Mouse (Mus musculus) neural tube, embryonic 15.5 days (tissue): ENCODE measurements around the gene Tmbim1. TPM values are rescaled to one million over a fixed set of nuclear protein-coding genes. Genes with fewer than 3 reads are reported as not detected.
"Not testable (repeated sequence)": the region's sequence is repeated elsewhere in the genome, so short reads cannot be mapped to it uniquely, and the experiment has no call there.

Experiments
- ATAC-seq: fragments of 200-750 bp; cut with Nextera tagmentation; 2 replicates; pipeline ENCODE4 v1.8.0; 2017; ENCODE audit warnings: mild to moderate bottlenecking, moderate TSS enrichment, moderate library complexity; ENCODE audit not compliant: low FRiP score
- H3K27ac ChIP-seq: fragments of 300-500 bp; sonication (generic); replicated peaks from 2 replicates; pipeline ENCODE4 v1.5.1; 2015; ENCODE audit warnings: mild to moderate bottlenecking, inconsistent platforms
- H3K27me3 ChIP-seq: fragments of 300-500 bp; sonication (generic); replicated peaks from 2 replicates; pipeline ENCODE4 v1.6.1; 2015; ENCODE audit warnings: inconsistent platforms
- H3K36me3 ChIP-seq: fragments of 300-500 bp; sonication (generic); 2 replicates; pipeline ENCODE4 v1.6.1; 2015; ENCODE audit warnings: inconsistent platforms
- H3K4me1 ChIP-seq: fragments of 300-500 bp; sonication (generic); 2 replicates; pipeline ENCODE4 v1.6.1; 2015; ENCODE audit warnings: inconsistent platforms
- H3K4me2 ChIP-seq: fragments of 300-500 bp; sonication (generic); 2 replicates; pipeline ENCODE4 v1.6.1; 2015; ENCODE audit warnings: inconsistent platforms, mild to moderate bottlenecking, moderate library complexity
- H3K4me3 ChIP-seq: fragments of 300-500 bp; sonication (generic); replicated peaks from 2 replicates; pipeline ENCODE4 v1.5.1; 2015; ENCODE audit warnings: mild to moderate bottlenecking, inconsistent platforms
- H3K9ac ChIP-seq: fragments of 300-500 bp; sonication (generic); replicated peaks from 2 replicates; pipeline ENCODE4 v1.6.1; 2015; ENCODE audit warnings: mild to moderate bottlenecking, inconsistent platforms
- H3K9me3 ChIP-seq: fragments of 300-500 bp; sonication (generic); replicated peaks from 2 replicates; pipeline ENCODE4 v1.6.1; 2016; ENCODE audit warnings: inconsistent platforms
- WGBS: fragments of 180-500 bp; shearing (Covaris S2); methylation state at CpG from one replicate; pipeline ENCODE4 v1.1.7; 2015; ENCODE audit warnings: mixed read lengths; 5-methylcytosine and 5-hydroxymethylcytosine counted together
- polyA plus RNA-seq: library from polyadenylated mRNA; unstranded; fragments of >200 nt; fragmentation: Nextera tagmentation; extraction: Ambion mirVana; gene quantifications from 2 replicates; pipeline ENCODE4 v1.2.1, GENCODE M21; 2015

Tmbim1 gene
- polyA plus RNA-seq, 1 experiment from 2014 or later: 10.1 TPM

DNA sequence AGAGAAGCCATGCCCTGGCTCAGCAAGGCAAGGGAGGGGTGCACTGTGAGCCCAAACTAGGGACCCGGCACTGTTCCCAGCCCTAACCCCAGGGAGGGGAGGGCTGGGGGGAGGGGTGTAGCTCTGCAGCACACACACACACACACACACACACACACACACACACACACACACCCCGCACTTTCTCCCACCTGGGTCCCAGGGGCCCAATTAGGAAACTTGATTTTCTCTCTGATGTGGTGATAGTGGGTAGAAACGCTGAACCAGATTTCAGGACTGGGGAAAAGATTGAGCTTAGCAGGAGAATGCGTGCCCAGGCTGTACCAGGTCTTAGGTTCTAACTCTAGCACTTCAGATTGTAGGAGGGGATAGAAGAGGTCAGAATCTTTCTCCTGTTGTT is 33.2 kb upstream of the Tmbim1 start:
- Histone ChIP-seq H3K27me3 (no peaks in the 10 kb centered on the region), H3K9ac (no peak overlapping the region), H3K4me1 (peaks cover 16% of the 10 kb centered on the region), H3K4me3 (no peak overlapping the region), H3K27ac (no peak overlapping the region), H3K9me3 (no peaks in the 10 kb centered on the region), H3K4me2 (no peak overlapping the region), H3K36me3 (no peaks in the 10 kb centered on the region)
- no peak for ATAC-seq
- 74% methylated on average over 4 of the region's 4 CpGs for WGBS

DNA sequence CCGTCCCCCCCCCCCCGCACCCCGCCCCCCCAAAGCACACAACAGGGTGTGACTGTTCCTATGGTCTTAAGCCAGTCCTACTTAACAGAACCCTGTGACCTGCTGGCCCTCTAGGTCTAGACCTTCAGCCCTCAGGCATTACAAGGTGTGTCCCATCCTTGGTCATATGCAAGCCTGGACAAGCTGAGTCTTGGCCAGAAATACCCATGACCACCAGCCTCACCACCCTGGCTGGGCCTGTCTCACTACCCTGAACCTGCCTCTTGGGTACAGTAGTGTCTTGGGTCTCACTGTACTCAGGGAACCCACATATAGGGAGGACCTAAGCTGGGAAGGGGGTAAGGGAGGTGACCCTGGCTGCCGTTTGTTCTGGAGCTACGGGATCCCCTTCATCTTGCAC is 32.6 kb upstream of the Tmbim1 start:
- Histone ChIP-seq H3K4me3 (no peak overlapping the region), H3K4me1 (peaks cover 18% of the 10 kb centered on the region), H3K27me3 (no peaks in the 10 kb centered on the region), H3K9me3 (no peaks in the 10 kb centered on the region), H3K27ac (no peak overlapping the region), H3K9ac (no peak overlapping the region), H3K4me2 (no peak overlapping the region), H3K36me3 (no peaks in the 10 kb centered on the region)
- ATAC-seq: no peak
- 83% methylated on average over 4 of the region's 5 CpGs for WGBS

- ATAC-seq: no peak
- WGBS: 85% methylated on average over 3 of the region's 3 CpGs
Measured at GRCm38 (mm10) chr1:74337241-74337771, 31.9 kb upstream of the Tmbim1 start.

GRCm38 (mm10) chr1:74335436-74336170 is 30.2 kb upstream of the Tmbim1 start:
- Histone ChIP-seq H3K9me3 (no peaks in the 10 kb centered on the region), H3K4me3 (no peak overlapping the region), H3K4me1 (peaks cover 23% of the 10 kb centered on the region), H3K4me2 (no peak overlapping the region), H3K9ac (no peak overlapping the region), H3K36me3 (no peaks in the 10 kb centered on the region), H3K27ac (no peak overlapping the region), H3K27me3 (no peaks in the 10 kb centered on the region)
- WGBS: 78% methylated on average over 6 of the region's 6 CpGs
- no peak for ATAC-seq

More at GRCm38 (mm10) chr1:74337241-74337771, 31.9 kb upstream of the Tmbim1 start:
- Histone ChIP-seq H3K4me3 (no peak overlapping the region), H3K36me3 (no peaks in the 10 kb centered on the region), H3K9me3 (no peaks in the 10 kb centered on the region), H3K4me2 (no peak overlapping the region), H3K9ac (no peak overlapping the region; the same call in 1 of the 2 replicates), H3K4me1 (peaks cover 17% of the 10 kb centered on the region), H3K27me3 (no peaks in the 10 kb centered on the region), H3K27ac (no peak overlapping the region)

- H3K4me2 ChIP-seq: no peak overlapping the region
- H3K27me3 ChIP-seq: no peaks in the 10 kb centered on the region
- ATAC-seq: no peak
- WGBS: 76% methylated on average over 4 of the region's 4 CpGs
- H3K4me3 ChIP-seq: no peak overlapping the region
- H3K27ac ChIP-seq: no peak overlapping the region
- H3K9ac ChIP-seq: no peak overlapping the region
- no peaks in the 10 kb centered on the region for H3K9me3 ChIP-seq
- no peaks in the 10 kb centered on the region for H3K36me3 ChIP-seq
- peaks cover 18% of the 10 kb centered on the region for H3K4me1 ChIP-seq
Measured at GRCm38 (mm10) chr1:74335033-74335432, 29.6 kb upstream of the Tmbim1 start.

GRCm38 (mm10) chr1:74334607-74335006 is 29.2 kb upstream of the Tmbim1 start:
- no peak for ATAC-seq
- H3K9me3 ChIP-seq: no peaks in the 10 kb centered on the region
- 87% methylated on average over 3 of the region's 3 CpGs for WGBS
- no peak overlapping the region for H3K27ac ChIP-seq
- H3K36me3 ChIP-seq: no peaks in the 10 kb centered on the region
- H3K9ac ChIP-seq: no peak overlapping the region
- H3K4me3 ChIP-seq: no peak overlapping the region
- no peak overlapping the region for H3K4me2 ChIP-seq
- H3K27me3 ChIP-seq: no peaks in the 10 kb centered on the region
- peaks cover 18% of the 10 kb centered on the region for H3K4me1 ChIP-seq

DNA sequence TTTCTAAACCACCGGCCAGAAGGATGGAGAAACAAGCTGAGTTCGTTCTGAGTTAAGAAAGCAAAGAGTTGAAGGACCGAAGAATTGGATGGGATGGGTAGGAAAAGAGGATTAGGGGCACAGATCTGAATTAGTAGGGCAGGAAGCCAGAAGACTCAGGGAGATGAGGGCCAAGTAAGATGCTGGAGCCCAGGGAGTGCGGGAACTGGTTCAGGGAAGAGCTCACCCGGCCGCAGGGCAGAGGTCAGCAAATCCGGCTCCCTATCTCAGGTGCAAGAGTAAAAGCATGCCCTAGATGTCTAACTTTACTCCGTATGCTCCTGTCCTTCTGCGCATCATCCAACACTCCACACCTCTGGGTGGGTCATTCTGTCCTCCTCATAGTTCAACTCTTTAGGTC is 27.5 kb upstream of the Tmbim1 start:
- 5% methylated on average over 9 of the region's 9 CpGs for WGBS
- H3K27ac ChIP-seq: peak overlapping the region; percentile 83
- no peaks in the 10 kb centered on the region for H3K27me3 ChIP-seq
- H3K4me2 ChIP-seq: peak overlapping the region; percentile 87
- no peaks in the 10 kb centered on the region; the same call in 1 of the 2 replicates for H3K36me3 ChIP-seq
- peak; percentile 11; the same call in 1 of the 2 replicates for ATAC-seq
- no peaks in the 10 kb centered on the region for H3K9me3 ChIP-seq
- peak overlapping the region; percentile 57 for H3K4me3 ChIP-seq
- H3K4me1 ChIP-seq: peaks cover 18% of the 10 kb centered on the region
- H3K9ac ChIP-seq: peak overlapping the region; percentile 60

- Histone ChIP-seq H3K27me3 (no peaks in the 10 kb centered on the region), H3K4me1 (peaks cover 18% of the 10 kb centered on the region), H3K9me3 (no peaks in the 10 kb centered on the region), H3K36me3 (no peaks in the 10 kb centered on the region; the same call in 1 of the 2 replicates), H3K27ac (peak overlapping the region; percentile 83), H3K9ac (peak overlapping the region; percentile 60), H3K4me2 (peak overlapping the region; percentile 87), H3K4me3 (peak overlapping the region; percentile 57)
- under 1% methylated on average over 36 of the region's 36 CpGs for WGBS
- ATAC-seq: peak; percentile 95
Measured at GRCm38 (mm10) chr1:74332241-74332763, 26.9 kb upstream of the Tmbim1 start.

DNA sequence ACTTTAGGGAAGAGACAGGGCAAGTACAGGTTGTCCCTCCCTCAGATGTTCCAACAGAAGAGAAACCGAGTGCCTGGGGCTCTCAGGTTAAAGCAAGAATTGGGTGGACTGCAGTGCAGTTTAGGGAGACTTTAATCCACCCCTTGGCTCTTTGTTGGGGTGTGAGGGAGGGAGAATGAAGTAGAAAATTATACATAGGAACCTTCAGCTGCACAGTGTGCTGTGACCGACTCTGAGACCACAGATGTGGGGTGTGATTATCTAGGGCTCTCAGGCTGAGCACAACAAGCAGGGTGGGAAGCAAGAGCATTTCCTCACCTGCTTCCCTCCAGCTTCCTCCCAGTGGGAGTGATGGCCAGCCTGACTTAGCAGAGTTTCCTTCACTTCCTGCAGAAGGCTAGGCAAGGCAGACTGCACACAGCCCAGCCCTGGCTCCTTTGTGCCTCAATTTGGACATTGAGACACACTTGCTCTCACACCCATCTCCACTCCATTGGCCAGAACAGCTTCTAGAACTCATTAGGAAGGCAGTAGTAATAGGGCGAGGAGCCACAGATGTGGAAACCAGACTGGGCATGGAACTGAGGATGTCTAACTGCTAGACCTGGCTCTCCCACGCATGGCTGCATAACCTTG is 25.7 kb upstream of the Tmbim1 start:
- Histone ChIP-seq H3K4me3 (no peak overlapping the region), H3K36me3 (no peaks in the 10 kb centered on the region; the same call in 1 of the 2 replicates), H3K4me1 (peaks cover 18% of the 10 kb centered on the region), H3K27ac (0 out of 2 replicates have a peak overlapping the region, but pooled peaks have one; percentile 83), H3K9ac (no peak overlapping the region), H3K9me3 (no peaks in the 10 kb centered on the region), H3K4me2 (no peak overlapping the region), H3K27me3 (no peaks in the 10 kb centered on the region)
- no peak for ATAC-seq
- 82% methylated on average over 4 of the region's 4 CpGs for WGBS

GRCm38 (mm10) chr1:74329899-74330431 is 24.5 kb upstream of the Tmbim1 start:
- H3K9me3 ChIP-seq: no peaks in the 10 kb centered on the region
- H3K27ac ChIP-seq: 0 out of 2 replicates have a peak overlapping the region, but pooled peaks have one; percentile 30
- no peak for ATAC-seq
- H3K4me1 ChIP-seq: peaks cover 18% of the 10 kb centered on the region
- H3K9ac ChIP-seq: no peak overlapping the region
- no peak overlapping the region for H3K4me2 ChIP-seq
- H3K27me3 ChIP-seq: no peaks in the 10 kb centered on the region
- H3K4me3 ChIP-seq: no peak overlapping the region
- no peaks in the 10 kb centered on the region; the same call in 1 of the 2 replicates for H3K36me3 ChIP-seq
- 80% methylated on average over 7 of the region's 7 CpGs for WGBS

DNA sequence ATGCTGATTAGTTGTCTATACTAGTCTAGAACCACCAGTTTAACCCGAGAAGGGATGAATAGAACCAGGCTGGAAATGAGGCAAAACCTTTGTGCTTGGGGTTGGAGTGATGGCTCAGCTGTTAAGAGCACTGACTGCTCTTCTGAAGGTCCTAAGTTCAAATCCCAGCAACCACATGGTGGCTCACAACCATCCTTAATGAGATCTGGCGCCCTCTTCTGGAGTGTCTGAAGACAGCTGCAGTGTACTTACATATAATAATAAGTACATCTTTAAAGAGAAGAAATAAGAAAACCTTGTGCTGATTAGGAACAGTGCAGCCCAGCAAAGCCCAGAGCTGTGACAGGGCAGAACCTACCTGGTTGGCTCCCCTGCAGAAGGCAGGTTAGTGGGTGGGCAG is 21.5 kb upstream of the Tmbim1 start:
- ATAC-seq, H3K4me3 ChIP-seq, H3K27ac ChIP-seq, H3K27me3 ChIP-seq, H3K36me3 ChIP-seq, H3K9ac ChIP-seq, H3K9me3 ChIP-seq, H3K4me1 ChIP-seq, H3K4me2 ChIP-seq: not testable (repeated sequence)
- 78% methylated on average over 2 of the region's 2 CpGs for WGBS
